Mouse (Mus musculus) bone marrow macrophage, adult 2 months (primary cell): Measurements from ENCODE around the gene Gng2.

Experiments used
- CTCF ChIP-seq: IDR thresholded peaks from 2 replicates; pipeline ENCODE4 v1.5.1; 2012; ENCODE audit warnings: low read depth, mild to moderate bottlenecking, low read length, moderate library complexity
- POLR2A ChIP-seq: IDR thresholded peaks from 2 replicates; pipeline ENCODE4 v1.6.1; 2012; ENCODE audit warnings: mild to moderate bottlenecking, low read depth, low read length, borderline replicate concordance

DNA sequence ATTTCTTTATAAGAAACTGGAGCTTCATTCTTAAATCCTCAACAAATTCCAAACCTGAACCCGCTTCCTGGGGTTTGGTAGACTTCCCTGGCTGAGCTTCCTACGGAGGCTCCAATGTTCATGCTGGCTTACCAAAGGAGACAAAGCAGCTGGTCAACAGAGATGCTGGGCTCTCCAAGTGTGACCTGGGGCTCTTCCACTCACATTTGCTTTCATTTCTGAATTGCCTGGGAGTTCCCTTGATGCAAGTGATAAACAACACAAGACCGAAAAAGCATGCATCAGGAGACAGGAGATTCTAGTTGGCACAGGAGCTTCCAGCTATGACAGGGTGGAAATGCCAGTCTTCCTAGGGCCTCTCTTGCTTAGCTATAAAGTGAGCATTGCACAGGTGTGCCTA, 72.6 kb downstream of the Gng2 start:
- TF ChIP-seq POLR2A (no peak), CTCF (no peak)
